Mouse (Mus musculus) lung, adult 2 months (tissue): ENCODE measurements at regions not wholly inside any gene's neighbourhood (a gene's known extent, or its start where the extent isn't known, plus 50 kb on each side); places are given as distances from the start of the nearest gene placed in this dataset.

ENCODE experiments used
- CTCF ChIP-seq: fragments of 200-500 bp; IDR thresholded peaks from 2 replicates; pipeline ENCODE4 v1.5.1; 2011; ENCODE audit warnings: mild to moderate bottlenecking, low read length, control low read depth; ENCODE audit not compliant: insufficient read depth
- POLR2A ChIP-seq: fragments of 200-500 bp; IDR thresholded peaks from 2 replicates; pipeline ENCODE4 v1.6.1; 2011; ENCODE audit warnings: low read depth, mild to moderate bottlenecking, control low read depth, low read length, borderline replicate concordance; ENCODE audit errors: extremely low read depth

DNA sequence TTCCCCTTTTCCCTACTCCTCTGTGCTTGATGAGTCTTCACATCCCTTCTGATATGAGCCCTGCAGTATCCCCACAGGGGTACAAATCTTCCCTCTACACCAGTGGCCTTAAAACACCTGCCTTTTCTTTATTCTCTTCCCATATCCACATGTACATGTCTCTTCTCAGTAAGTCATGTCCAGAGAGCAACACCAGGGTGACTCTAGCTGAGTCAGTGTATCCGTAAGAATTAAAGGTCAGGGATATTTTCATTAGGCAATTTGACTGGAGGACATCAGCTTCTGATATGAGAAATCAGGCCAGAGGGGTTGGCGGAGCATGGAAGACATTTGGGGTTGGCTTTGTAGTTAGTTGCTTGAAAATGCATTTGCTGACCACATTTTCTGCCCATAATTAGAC is 190.8 kb upstream of the Myt1l start:
- TF ChIP-seq CTCF (no peak), POLR2A (no peak)
